Mouse (Mus musculus) kidney, embryonic 16.5 days (tissue): ENCODE data around the gene Cfap73. TPM values are rescaled to one million over a fixed set of nuclear protein-coding genes. Genes with fewer than 3 reads are reported as not detected.

Source experiments
- ATAC-seq: fragments of 200-750 bp; cut with Nextera tagmentation; 2 replicates; pipeline ENCODE4 v1.8.0; 2017; ENCODE audit warnings: moderate TSS enrichment; ENCODE audit not compliant: low FRiP score, low TSS enrichment
- H3K27ac ChIP-seq: fragments of 300-500 bp; sonication (generic); 2 replicates; pipeline ENCODE4 v1.5.1; 2014; ENCODE audit warnings: low read length
- H3K27me3 ChIP-seq: fragments of 300-500 bp; sonication (generic); 2 replicates; pipeline ENCODE4 v1.6.1; 2014; ENCODE audit warnings: low read length, control low read depth, mixed read lengths; ENCODE audit not compliant: insufficient read depth
- H3K36me3 ChIP-seq: fragments of 300-500 bp; sonication (generic); 2 replicates; pipeline ENCODE4 v1.6.1; 2014; ENCODE audit warnings: low read length, control low read depth, mixed read lengths; ENCODE audit not compliant: insufficient read depth
- H3K4me1 ChIP-seq: fragments of 300-500 bp; sonication (generic); 2 replicates; pipeline ENCODE4 v1.6.1; 2014; ENCODE audit warnings: low read length, control low read depth, mixed read lengths; ENCODE audit not compliant: insufficient read depth
- H3K4me2 ChIP-seq: fragments of 300-500 bp; sonication (generic); replicated peaks from 2 replicates; pipeline ENCODE4 v1.6.1; 2014; ENCODE audit warnings: low read depth, low read length
- H3K4me3 ChIP-seq: fragments of 300-500 bp; sonication (generic); 2 replicates; pipeline ENCODE4 v1.5.1; 2014; ENCODE audit warnings: mild to moderate bottlenecking, low read length
- H3K9ac ChIP-seq: fragments of 300-500 bp; sonication (generic); replicated peaks from 2 replicates; pipeline ENCODE4 v1.6.1; 2014; ENCODE audit warnings: low read length
- H3K9me3 ChIP-seq: fragments of 300-500 bp; sonication (generic); 2 replicates; pipeline ENCODE4 v1.6.1; 2016; ENCODE audit warnings: low read length, control low read depth
- whole genome bisulfite sequencing: fragments of 180-500 bp; shearing (Covaris S2); extraction: QIAGEN DNeasy Blood & Tissue Kit; methylation state at CpG from one replicate; pipeline ENCODE4 v1.1.7; 2014; 5-methylcytosine and 5-hydroxymethylcytosine counted together
- polyA plus RNA-seq: library from polyadenylated mRNA; unstranded; fragments of >200 nt; fragmentation: Nextera tagmentation; extraction: Ambion mirVana; gene quantifications from 2 replicates; pipeline ENCODE4 v1.2.1, GENCODE M21; 2015

The Cfap73 gene
- polyA plus RNA-seq, 1 experiment from 2014 or later = not detected

- Histone ChIP-seq H3K36me3 (no peaks in the 10 kb centered on the region), H3K27me3 (0 out of 2 replicates have a peak, but pooled peaks cover 5% of the 10 kb centered on the region), H3K4me2 (no peak overlapping the region), H3K27ac (no peak overlapping the region), H3K4me1 (no peaks in the 10 kb centered on the region), H3K4me3 (no peak overlapping the region), H3K9me3 (no peaks in the 10 kb centered on the region), H3K9ac (no peak overlapping the region)
- WGBS = 68% methylated on average over 7 of the region's 7 CpGs
- ATAC-seq = no peak
Observed at GRCm38 (mm10) chr5:120668761-120669160, 34.7 kb upstream of the Cfap73 start.

- no peaks in the 10 kb centered on the region for H3K36me3 ChIP-seq
- ATAC-seq = no peak
- 57% methylated on average over 2 of the region's 2 CpGs for WGBS
- H3K4me3 ChIP-seq = no peak overlapping the region
- no peak overlapping the region for H3K27ac ChIP-seq
- no peaks in the 10 kb centered on the region for H3K4me1 ChIP-seq
- 0 out of 2 replicates have a peak, but pooled peaks cover 5% of the 10 kb centered on the region for H3K27me3 ChIP-seq
- H3K9me3 ChIP-seq = no peaks in the 10 kb centered on the region
- no peak overlapping the region for H3K9ac ChIP-seq
- no peak overlapping the region for H3K4me2 ChIP-seq
Observed at GRCm38 (mm10) chr5:120664888-120665287, 30.9 kb upstream of the Cfap73 start.

- H3K4me1 ChIP-seq = no peaks in the 10 kb centered on the region
- WGBS = 68% methylated on average over 5 of the region's 5 CpGs
- ATAC-seq = no peak
Observed at GRCm38 (mm10) chr5:120660816-120661215, 26.8 kb upstream of the Cfap73 start.

GRCm38 (mm10) chr5:120656281-120656751 lies 22.3 kb upstream of the Cfap73 start:
- no peaks in the 10 kb centered on the region for H3K36me3 ChIP-seq
- no peak overlapping the region for H3K9ac ChIP-seq
- no peak for ATAC-seq
- 86% methylated on average over 12 of the region's 12 CpGs for WGBS
- H3K4me3 ChIP-seq = no peak overlapping the region
- H3K9me3 ChIP-seq = no peaks in the 10 kb centered on the region
- no peak overlapping the region for H3K27ac ChIP-seq
- no peak overlapping the region for H3K4me2 ChIP-seq
- no peaks in the 10 kb centered on the region for H3K4me1 ChIP-seq
- peaks cover 3% of the 10 kb centered on the region; the same call in 1 of the 2 replicates for H3K27me3 ChIP-seq

More at GRCm38 (mm10) chr5:120660816-120661215, 26.8 kb upstream of the Cfap73 start:
- no peak overlapping the region for H3K4me2 ChIP-seq
- no peaks in the 10 kb centered on the region for H3K9me3 ChIP-seq
- no peaks in the 10 kb centered on the region for H3K36me3 ChIP-seq
- no peak overlapping the region for H3K27ac ChIP-seq
- peaks cover 3% of the 10 kb centered on the region; the same call in 1 of the 2 replicates for H3K27me3 ChIP-seq
- no peak overlapping the region for H3K9ac ChIP-seq
- no peak overlapping the region for H3K4me3 ChIP-seq

- H3K36me3 ChIP-seq = no peaks in the 10 kb centered on the region
- peaks cover 5% of the 10 kb centered on the region for H3K4me1 ChIP-seq
- WGBS = 78% methylated on average over 2 of the region's 2 CpGs
- no peak overlapping the region for H3K4me3 ChIP-seq
- H3K4me2 ChIP-seq = no peak overlapping the region
- no peak overlapping the region for H3K27ac ChIP-seq
- H3K9me3 ChIP-seq = no peaks in the 10 kb centered on the region
- ATAC-seq = no peak
- H3K27me3 ChIP-seq = peaks cover 22% of the 10 kb centered on the region
- H3K9ac ChIP-seq = no peak overlapping the region
Observed at GRCm38 (mm10) chr5:120653873-120654272, 19.8 kb upstream of the Cfap73 start.

- Histone ChIP-seq H3K4me1 (peaks cover 13% of the 10 kb centered on the region), H3K4me2 (no peak overlapping the region), H3K27ac (no peak overlapping the region), H3K4me3 (no peak overlapping the region), H3K9me3 (no peaks in the 10 kb centered on the region), H3K9ac (no peak overlapping the region), H3K36me3 (no peaks in the 10 kb centered on the region), H3K27me3 (peaks cover 27% of the 10 kb centered on the region)
- 79% methylated on average over 28 of the region's 28 CpGs for WGBS
- ATAC-seq = no peak
Observed at GRCm38 (mm10) chr5:120652915-120653701, 19.1 kb upstream of the Cfap73 start.

GRCm38 (mm10) chr5:120651230-120651629 lies 17.2 kb upstream of the Cfap73 start:
- Histone ChIP-seq H3K27me3 (peaks cover 26% of the 10 kb centered on the region), H3K9ac (no peak overlapping the region), H3K36me3 (no peaks in the 10 kb centered on the region), H3K4me3 (no peak overlapping the region), H3K4me2 (no peak overlapping the region), H3K4me1 (peaks cover 13% of the 10 kb centered on the region), H3K9me3 (no peaks in the 10 kb centered on the region), H3K27ac (no peak overlapping the region)
- no peak for ATAC-seq
- WGBS = 47% methylated on average over 5 of the region's 5 CpGs

GRCm38 (mm10) chr5:120649938-120650337 lies 15.9 kb upstream of the Cfap73 start:
- no peak for ATAC-seq
- Histone ChIP-seq H3K27me3 (peaks cover 26% of the 10 kb centered on the region), H3K4me1 (peaks cover 13% of the 10 kb centered on the region), H3K4me2 (no peak overlapping the region), H3K9me3 (no peaks in the 10 kb centered on the region), H3K27ac (no peak overlapping the region), H3K9ac (no peak overlapping the region), H3K4me3 (no peak overlapping the region), H3K36me3 (no peaks in the 10 kb centered on the region)
- WGBS = 23% methylated on average over 13 of the region's 13 CpGs

GRCm38 (mm10) chr5:120649374-120649933 lies 15.4 kb upstream of the Cfap73 start:
- H3K9ac ChIP-seq = peak overlapping the region; percentile 12; the same call in 1 of the 2 replicates
- H3K27ac ChIP-seq = no peak overlapping the region
- H3K4me1 ChIP-seq = peaks cover 13% of the 10 kb centered on the region
- no peaks in the 10 kb centered on the region for H3K36me3 ChIP-seq
- peak overlapping the region; percentile 63 for H3K4me2 ChIP-seq
- H3K27me3 ChIP-seq = peaks cover 26% of the 10 kb centered on the region
- H3K9me3 ChIP-seq = no peaks in the 10 kb centered on the region
- peak; percentile 24 for ATAC-seq
- H3K4me3 ChIP-seq = peak overlapping the region; percentile 38
- 4% methylated on average over 21 of the region's 21 CpGs for WGBS
